Mouse (Mus musculus) midbrain, postnatal 0 days (tissue): ENCODE data around the gene Ism2. TPM values are rescaled to one million over a fixed set of nuclear protein-coding genes. Genes with fewer than 3 reads are reported as not detected.
"Not testable (repeated sequence)": the region's sequence is repeated elsewhere in the genome, so short reads cannot be mapped to it uniquely, and the experiment has no call there.

ENCODE experiments used
- ATAC-seq: fragments of 200-750 bp; cut with Nextera tagmentation; 2 replicates; pipeline ENCODE4 v1.8.0; 2017; ENCODE audit warnings: moderate number of reproducible peaks, mild to moderate bottlenecking, moderate TSS enrichment, moderate library complexity; ENCODE audit not compliant: low FRiP score
- DNase-seq: peaks from one replicate; pipeline ENCODE4 v3.0.0-alpha.2; 2015; ENCODE audit warnings: low spot score
- H3K27ac ChIP-seq: fragments of 300-500 bp; sonication (generic); 2 replicates; pipeline ENCODE4 v1.5.1; 2014; ENCODE audit warnings: low read depth, mild to moderate bottlenecking, low read length, mixed read lengths
- H3K27me3 ChIP-seq: fragments of 300-500 bp; sonication (generic); 2 replicates; pipeline ENCODE4 v1.6.1; 2014; ENCODE audit warnings: low read length, control low read depth, mixed read lengths; ENCODE audit not compliant: insufficient read depth
- H3K36me3 ChIP-seq: fragments of 300-500 bp; sonication (generic); 2 replicates; pipeline ENCODE4 v1.6.1; 2014; ENCODE audit warnings: low read length, control low read depth, mixed read lengths; ENCODE audit not compliant: insufficient read depth
- H3K4me1 ChIP-seq: fragments of 300-500 bp; sonication (generic); 2 replicates; pipeline ENCODE4 v1.6.1; 2014; ENCODE audit warnings: mild to moderate bottlenecking, control low read depth, antibody characterized with exemption, low read length, mixed read lengths; ENCODE audit not compliant: insufficient read depth
- H3K4me2 ChIP-seq: fragments of 300-500 bp; sonication (generic); 2 replicates; pipeline ENCODE4 v1.6.1; 2014; ENCODE audit warnings: low read depth, mild to moderate bottlenecking, low read length, mixed read lengths; ENCODE audit not compliant: poor library complexity, severe bottlenecking
- H3K4me3 ChIP-seq: fragments of 300-500 bp; sonication (generic); 2 replicates; pipeline ENCODE4 v1.5.1; 2014; ENCODE audit warnings: low read depth, mild to moderate bottlenecking, low read length, moderate library complexity
- H3K9ac ChIP-seq: fragments of 300-500 bp; sonication (generic); replicated peaks from 2 replicates; pipeline ENCODE4 v1.6.1; 2014; ENCODE audit warnings: mild to moderate bottlenecking, low read length, moderate library complexity, mixed read lengths; ENCODE audit not compliant: poor library complexity, severe bottlenecking
- H3K9me3 ChIP-seq: fragments of 300-500 bp; sonication (generic); 2 replicates; pipeline ENCODE4 v1.6.1; 2016; ENCODE audit warnings: low read length, control low read depth
- CTCF ChIP-seq: IDR thresholded peaks from 2 replicates; pipeline ENCODE4 v1.5.1; 2016; ENCODE audit warnings: antibody characterized with exemption, mild to moderate bottlenecking
- WGBS: fragments of 180-500 bp; shearing (Covaris S2); extraction: QIAGEN DNeasy Blood & Tissue Kit; methylation state at CpG from one replicate; pipeline ENCODE4 v1.1.7; 2014; 5-methylcytosine and 5-hydroxymethylcytosine counted together
- polyA plus RNA-seq: library from polyadenylated mRNA; unstranded; fragments of >200 nt; fragmentation: Nextera tagmentation; extraction: Ambion mirVana; gene quantifications from 2 replicates; pipeline ENCODE4 v1.2.1, GENCODE M21; 2015
- total RNA-seq: library from RNA; depleted of rRNA; stranded (reverse); fragments of >200 nt; gene quantifications from 2 replicates; pipeline ENCODE4 v1.2.3, GENCODE M21; 2014

Gene Ism2
- total and polyA plus RNA-seq, 2 experiments from 2014 or later: 1.3 to 1.6 TPM

GRCm38 (mm10) chr12:87327610-87328009 lies 28.1 kb upstream of the Ism2 start:
- Histone ChIP-seq H3K4me3 (no peak overlapping the region), H3K36me3 (0 out of 2 replicates have a peak, but pooled peaks cover under 1% of the 10 kb centered on the region), H3K9me3 (no peaks in the 10 kb centered on the region), H3K27ac (no peak overlapping the region; the same call in 1 of the 2 replicates), H3K4me1 (no peaks in the 10 kb centered on the region), H3K9ac (no peak overlapping the region), H3K4me2 (no peak overlapping the region), H3K27me3 (no peaks in the 10 kb centered on the region)
- ATAC-seq (peak; percentile 52; the same call in 1 of the 2 replicates), DNase-seq (peak; percentile 43)
- TF ChIP-seq CTCF: no peak
- WGBS: 15% methylated on average over 7 of the region's 7 CpGs

DNA sequence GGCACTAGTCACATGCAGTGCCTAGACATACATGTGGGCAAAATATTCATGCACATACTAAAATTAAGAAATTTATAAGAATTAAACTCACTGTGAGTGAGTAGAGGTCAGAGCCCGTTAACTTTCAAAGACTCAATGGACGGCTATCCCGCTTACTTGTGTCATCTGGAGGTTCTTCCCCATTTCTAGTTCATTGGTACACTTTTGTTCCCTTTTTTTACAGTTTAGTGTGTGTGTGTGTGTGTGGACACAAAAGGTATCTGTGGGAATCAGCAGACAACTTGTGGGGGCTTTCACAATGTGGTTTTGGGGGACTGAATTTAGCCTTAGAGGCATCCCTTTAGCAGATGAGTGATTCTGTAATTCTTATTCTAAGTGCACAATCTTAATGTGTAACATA lies 25.9 kb upstream of the Ism2 start:
- WGBS: 94% methylated on average over 3 of the region's 3 CpGs
- H3K27ac ChIP-seq: no peak overlapping the region
- TF ChIP-seq CTCF: no peak
- ATAC-seq (no peak), DNase-seq (no peak)
- H3K4me3 ChIP-seq: no peak overlapping the region
- no peak overlapping the region for H3K4me2 ChIP-seq
- no peaks in the 10 kb centered on the region for H3K4me1 ChIP-seq
- H3K9me3 ChIP-seq: no peaks in the 10 kb centered on the region
- H3K9ac ChIP-seq: no peak overlapping the region
- no peaks in the 10 kb centered on the region for H3K36me3 ChIP-seq
- H3K27me3 ChIP-seq: no peaks in the 10 kb centered on the region

DNA sequence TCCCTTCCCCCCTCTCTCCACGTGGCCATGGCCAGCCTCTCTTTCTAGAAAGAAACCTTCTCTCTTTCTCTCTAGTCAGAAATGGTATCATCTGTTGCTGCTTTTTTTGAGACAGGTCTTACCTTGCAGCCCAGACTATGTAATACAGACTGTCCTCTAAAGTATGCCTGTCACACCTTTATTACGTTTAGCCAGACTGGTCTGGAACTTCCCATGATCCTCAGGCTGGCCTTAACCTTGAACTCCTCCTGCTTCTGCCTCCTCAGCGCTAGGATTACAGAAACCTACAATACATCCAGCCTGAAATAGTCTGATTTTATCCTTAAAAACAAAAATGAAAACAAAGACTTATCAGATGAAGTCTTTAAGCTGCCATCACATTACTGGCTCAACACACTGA lies 19.7 kb upstream of the Ism2 start:
- no peak overlapping the region for H3K27ac ChIP-seq
- H3K9me3 ChIP-seq: no peaks in the 10 kb centered on the region
- no peak overlapping the region for H3K9ac ChIP-seq
- H3K4me3 ChIP-seq: no peak overlapping the region
- H3K4me1 ChIP-seq: no peaks in the 10 kb centered on the region
- ATAC-seq (no peak), DNase-seq (no peak)
- H3K27me3 ChIP-seq: no peaks in the 10 kb centered on the region
- H3K4me2 ChIP-seq: no peak overlapping the region
- no peaks in the 10 kb centered on the region for H3K36me3 ChIP-seq
- TF ChIP-seq CTCF: no peak
- WGBS: 89% methylated on average over 3 of the region's 3 CpGs

DNA sequence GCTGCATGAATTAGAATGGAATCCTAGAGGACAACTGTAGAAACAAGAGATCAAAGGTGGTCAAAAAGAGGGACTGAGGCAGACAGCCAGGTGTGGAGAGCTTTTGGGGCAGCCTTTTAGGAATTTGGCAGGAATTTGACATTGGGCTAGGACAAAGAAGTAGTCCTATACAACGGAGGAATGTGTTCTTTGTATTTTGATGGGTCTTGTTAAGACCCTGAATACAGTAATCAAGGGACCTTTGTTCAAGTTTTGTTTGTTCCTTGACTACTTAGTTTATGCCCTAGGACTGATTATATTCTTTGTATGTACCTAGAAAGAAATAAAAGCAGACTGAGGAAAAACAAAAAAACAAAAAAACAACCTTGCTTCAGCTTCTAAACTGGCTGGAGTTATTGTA lies 18.4 kb upstream of the Ism2 start:
- Histone ChIP-seq H3K36me3 (no peaks in the 10 kb centered on the region), H3K4me1 (no peaks in the 10 kb centered on the region), H3K27me3 (no peaks in the 10 kb centered on the region), H3K9me3 (no peaks in the 10 kb centered on the region), H3K4me3 (no peak overlapping the region), H3K9ac (no peak overlapping the region), H3K27ac (no peak overlapping the region), H3K4me2 (no peak overlapping the region)
- DNase-seq (no peak), ATAC-seq (no peak)
- 54% methylated on average over 1 of the region's 1 CpGs for WGBS
- no peak for TF ChIP-seq CTCF

GRCm38 (mm10) chr12:87313098-87313497 lies 13.6 kb upstream of the Ism2 start:
- 61% methylated on average over 2 of the region's 2 CpGs for WGBS

GRCm38 (mm10) chr12:87306584-87306844 lies 7.0 kb upstream of the Ism2 start:
- WGBS: 58% methylated on average over 4 of the region's 4 CpGs
- H3K36me3 ChIP-seq: peaks cover 20% of the 10 kb centered on the region
- H3K4me3 ChIP-seq, DNase-seq, H3K4me1 ChIP-seq, H3K9ac ChIP-seq, H3K27me3 ChIP-seq, H3K9me3 ChIP-seq, H3K27ac ChIP-seq, H3K4me2 ChIP-seq: not testable (repeated sequence)
- ATAC-seq: peak; percentile 66

More at GRCm38 (mm10) chr12:87313098-87313497, 13.6 kb upstream of the Ism2 start:
- ATAC-seq: no peak
- Histone ChIP-seq H3K36me3 (peaks cover 27% of the 10 kb centered on the region), H3K4me3 (no peak overlapping the region), H3K4me2 (no peak overlapping the region), H3K4me1 (no peaks in the 10 kb centered on the region), H3K9me3 (no peaks in the 10 kb centered on the region), H3K27me3 (no peaks in the 10 kb centered on the region), H3K27ac (no peak overlapping the region), H3K9ac (no peak overlapping the region)
- no peak for TF ChIP-seq CTCF
- DNase-seq: no peak
